In the genomic region with DNA sequence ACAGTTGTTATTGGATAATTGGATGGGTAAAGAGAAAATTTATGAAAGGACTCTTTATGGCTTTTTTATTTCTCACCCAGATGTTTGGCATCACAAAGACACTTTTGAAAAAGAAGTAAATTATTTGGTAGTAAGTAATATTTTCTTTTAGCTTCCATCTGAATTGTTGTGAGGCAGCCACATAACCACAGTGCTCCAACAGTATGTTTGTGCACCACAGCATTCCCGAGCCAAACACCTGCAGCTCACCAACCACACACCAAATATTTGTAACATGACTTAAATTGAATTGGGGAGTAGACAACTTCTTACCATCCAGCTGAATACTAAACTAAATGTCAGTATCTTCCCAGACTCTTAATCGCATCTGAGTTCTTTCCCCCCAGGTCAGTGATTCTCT, we compare ENCODE assay signal across 24 mouse cellular contexts.
DNase-seq lines count a peak whose midpoint lies in the region; ATAC-seq and TF ChIP-seq lines count a peak whose summit lies in the region.
"Had no signal": no experiment of that assay in that cellular context is flagged by ENCODE, and none has a peak within 500 bp of the region (broad histone marks: within the 10 kb centered on the region; RNA-seq: fewer than 3 reads in every experiment).

No protein-coding gene starts in this region.

- no peaks in the 10 kb centered on the region for H3K79me2 ChIP-seq in myocyte (ENCODE audit: control insufficient read depth, insufficient read depth)

- no peak overlapping the region for H3K4me3 ChIP-seq in neural tube, embryonic 15.5 days (replicated peaks)
- no peak overlapping the region for H3K4me3 ChIP-seq in myocyte
- H3K4me3 ChIP-seq: embryonic facial prominence, embryonic 10.5 days; embryonic facial prominence, embryonic 12.5 days; forebrain, embryonic 10.5 days; forebrain, embryonic 12.5 days had no signal

- H3K4me2 ChIP-seq in neural tube, embryonic 15.5 days, result no peak overlapping the region
- peak overlapping the region; percentile 48 for H3K4me2 ChIP-seq in myocyte (ENCODE audit: low read depth)
- H3K4me2 ChIP-seq: embryonic facial prominence, embryonic 12.5 days; forebrain, embryonic 12.5 days had no signal

- TF ChIP-seq POLR2A in myocyte (IDR thresholded peaks at IDR 0.05; ENCODE audit: insufficient read length, low read depth), result no peak

- WGBS in neural tube, embryonic 15.5 days, result 74% methylated on average over 2 of the region's 2 CpGs

- H3ac ChIP-seq in myocyte (ENCODE audit: control insufficient read depth, insufficient read length), result no peak overlapping the region

- peak; percentile 55; the same call in 1 of the 2 replicates for ATAC-seq in neural tube, embryonic 15.5 days (ENCODE audit: low FRiP score)
- ATAC-seq: CD4-positive, CD25-positive, alpha-beta regulatory T cell, adult 4 months; forebrain, embryonic 14.5 days; forebrain, embryonic 16.5 days had no signal

- no peak for DNase-seq in neural tube, embryonic 10.5 days (ENCODE audit: extremely low spot score, low spot score)
- peak; percentile 67 for DNase-seq in Muller cell, postnatal 12 days (ENCODE audit: inconsistent ontology term)
- DNase-seq in spleen, adult 18-20 months, result no peak
- no peak for DNase-seq in spleen, postnatal 10 days (ENCODE audit: low spot score in 2 of 2)
- DNase-seq: adrenal gland, adult 2 months; adrenal gland, postnatal 10 days; adrenal gland, postnatal 25 days; B cell, adult 2 months; cerebellum, adult 11 months; cerebellum, adult 18-20 months; cerebellum, adult 9-10 months; cerebellum, postnatal 10 days; cerebellum, postnatal 25 days had no signal

- no peaks in the 10 kb centered on the region for H3K36me3 ChIP-seq in neural tube, embryonic 15.5 days
- H3K36me3 ChIP-seq in myocyte (ENCODE audit: control insufficient read depth, insufficient read depth), result no peaks in the 10 kb centered on the region
- H3K36me3 ChIP-seq: embryonic facial prominence, embryonic 10.5 days; embryonic facial prominence, embryonic 12.5 days; forebrain, embryonic 10.5 days; forebrain, embryonic 12.5 days; G1E had no signal

- no peaks in the 10 kb centered on the region for H3K27me3 ChIP-seq in neural tube, embryonic 15.5 days (replicated peaks)
- H3K27me3 ChIP-seq in myocyte (ENCODE audit: control insufficient read depth, insufficient read depth, insufficient read length), result no peaks in the 10 kb centered on the region
- H3K27me3 ChIP-seq: CH12.LX; embryonic facial prominence, embryonic 12.5 days; forebrain, embryonic 12.5 days had no signal

- no peaks in the 10 kb centered on the region for H3K9me3 ChIP-seq in neural tube, embryonic 15.5 days (replicated peaks)
- H3K9me3 ChIP-seq: embryonic facial prominence, embryonic 10.5 days; embryonic facial prominence, embryonic 12.5 days; forebrain, embryonic 10.5 days; forebrain, embryonic 12.5 days had no signal

- no peak overlapping the region for H3K9ac ChIP-seq in neural tube, embryonic 15.5 days (replicated peaks)
- H3K9ac ChIP-seq: embryonic facial prominence, embryonic 12.5 days; forebrain, embryonic 12.5 days had no signal

- H3K4me1 ChIP-seq in neural tube, embryonic 15.5 days, result no peaks in the 10 kb centered on the region
- H3K4me1 ChIP-seq: embryonic facial prominence, embryonic 10.5 days; embryonic facial prominence, embryonic 12.5 days; forebrain, embryonic 10.5 days; forebrain, embryonic 12.5 days had no signal

- no peak overlapping the region for H3K27ac ChIP-seq in neural tube, embryonic 15.5 days (replicated peaks)
- H3K27ac ChIP-seq: embryonic facial prominence, embryonic 10.5 days; embryonic facial prominence, embryonic 12.5 days; forebrain, embryonic 10.5 days; forebrain, embryonic 12.5 days had no signal

TF ChIP-seq in myocyte, 11 proteins besides CTCF, POLR2A, EP300 and RAD21:
- TF ChIP-seq USF1 (IDR thresholded peaks at IDR 0.05; ENCODE audit: low read depth) (no peak), MYOG (IDR thresholded peaks at IDR 0.05; ENCODE audit: control insufficient read depth in 1 of 3, insufficient read depth in 1 of 3, insufficient read length in 2 of 3, low read depth in 2 of 3) (no peak), TCF3 (IDR thresholded peaks at IDR 0.05; ENCODE audit: insufficient read length, low read depth) (no peak), POLR2AphosphoS2 (IDR thresholded peaks at IDR 0.05; ENCODE audit: insufficient read length, low read depth) (no peak), SRF (IDR thresholded peaks at IDR 0.05; ENCODE audit: control insufficient read depth, insufficient read length, low read depth) (no peak), MYOD1 (IDR thresholded peaks at IDR 0.05; ENCODE audit: control insufficient read depth in 1 of 3, insufficient read length in 2 of 3, low read depth in 2 of 3) (no peak), REST (IDR thresholded peaks at IDR 0.05; ENCODE audit: insufficient read depth, insufficient read length) (no peak), TCF12 (IDR thresholded peaks at IDR 0.05; ENCODE audit: insufficient read depth, poor library complexity, severe bottlenecking) (no peak)
